Mouse (Mus musculus): ENCODE data around the gene Src. TPM values are rescaled to one million over a fixed set of nuclear protein-coding genes. Genes with fewer than 3 reads are reported as not detected.

Src gene
- total RNA-seq, 2 experiments from 2014 or later = 135 to 137 TPM

- DNase-seq (ENCODE audit: low spot score in 2 of 2) = no peak
Measured at GRCm38 (mm10) chr2:157411151-157411693, 7.0 kb upstream of the Src start.

GRCm38 (mm10) chr2:157412497-157412896 is 5.7 kb upstream of the Src start:
- DNase-seq (ENCODE audit: low spot score in 2 of 2) = no peak

GRCm38 (mm10) chr2:157417229-157417628 is 1.0 kb upstream of the Src start:
- DNase-seq (ENCODE audit: low spot score in 2 of 2) = no peak

GRCm38 (mm10) chr2:157418609-157419071 is 396 bp downstream of the Src start:
- DNase-seq (ENCODE audit: low spot score in 2 of 2) = no peak

- no peak for DNase-seq (ENCODE audit: low spot score in 2 of 2)
Measured at GRCm38 (mm10) chr2:157419506-157419905, 1.3 kb downstream of the Src start.

GRCm38 (mm10) chr2:157420404-157420803 is 2.2 kb downstream of the Src start:
- no peak for DNase-seq (ENCODE audit: low spot score in 2 of 2)

GRCm38 (mm10) chr2:157422062-157422655 is 3.9 kb downstream of the Src start:
- no peak for DNase-seq (ENCODE audit: low spot score in 2 of 2)

- no peak for DNase-seq (ENCODE audit: low spot score in 2 of 2)
Measured at GRCm38 (mm10) chr2:157422854-157423705, 4.8 kb downstream of the Src start.

GRCm38 (mm10) chr2:157423706-157424125 is 5.5 kb downstream of the Src start:
- no peak for DNase-seq (ENCODE audit: low spot score in 2 of 2)

GRCm38 (mm10) chr2:157424126-157424903 is 6.1 kb downstream of the Src start:
- peak in 1 of 2 experiments; percentile 56 for DNase-seq (ENCODE audit: low spot score in 2 of 2)

GRCm38 (mm10) chr2:157424904-157425642 is 6.8 kb downstream of the Src start:
- DNase-seq (ENCODE audit: low spot score in 2 of 2) = no peak

GRCm38 (mm10) chr2:157425643-157425988 is 7.4 kb downstream of the Src start:
- DNase-seq (ENCODE audit: low spot score in 2 of 2) = no peak

- no peak for DNase-seq (ENCODE audit: low spot score in 2 of 2)
Measured at GRCm38 (mm10) chr2:157426171-157426570, 7.9 kb downstream of the Src start.

GRCm38 (mm10) chr2:157427164-157427563 is 8.9 kb downstream of the Src start:
- no peak for DNase-seq (ENCODE audit: low spot score in 2 of 2)

GRCm38 (mm10) chr2:157428351-157429139 is 10.3 kb downstream of the Src start:
- no peak for DNase-seq (ENCODE audit: low spot score in 2 of 2)

- no peak for DNase-seq (ENCODE audit: low spot score in 2 of 2)
Measured at GRCm38 (mm10) chr2:157429735-157430134, 11.5 kb downstream of the Src start.

GRCm38 (mm10) chr2:157430667-157431429 is 12.6 kb downstream of the Src start:
- DNase-seq (ENCODE audit: low spot score in 2 of 2) = peak in 1 of 2 experiments; percentile 46

- no peak for DNase-seq (ENCODE audit: low spot score in 2 of 2)
Measured at GRCm38 (mm10) chr2:157431912-157432311, 13.7 kb downstream of the Src start.

- no peak for DNase-seq (ENCODE audit: low spot score in 2 of 2)
Measured at GRCm38 (mm10) chr2:157432476-157432875, 14.2 kb downstream of the Src start.

All from left cerebral cortex, adult 18-20 months (tissue).